Mouse (Mus musculus): ENCODE results near the gene Tesk1. TPM values are rescaled to one million over a fixed set of nuclear protein-coding genes. Genes with fewer than 3 reads are reported as not detected.

The Tesk1 gene
- total RNA-seq (2021): 10 to 100 TPM; 42.3 to 42.6 TPM

- DNase-seq: no peak
- intact Hi-C loops (cut with DNase I): loop anchor here (1.0 to 5.0 kb wide), 3 partner anchors 38 to 226 kb away; partner anchors contain the start of genes Creb3, Fam221b, Tln1 and Tmem8b
These were observed at the start of gene Tesk1 for GRCm38 (mm10) chr4:43441639-43442038. Tesk1 (plus strand) TSS chr4:43441939.

DNA sequence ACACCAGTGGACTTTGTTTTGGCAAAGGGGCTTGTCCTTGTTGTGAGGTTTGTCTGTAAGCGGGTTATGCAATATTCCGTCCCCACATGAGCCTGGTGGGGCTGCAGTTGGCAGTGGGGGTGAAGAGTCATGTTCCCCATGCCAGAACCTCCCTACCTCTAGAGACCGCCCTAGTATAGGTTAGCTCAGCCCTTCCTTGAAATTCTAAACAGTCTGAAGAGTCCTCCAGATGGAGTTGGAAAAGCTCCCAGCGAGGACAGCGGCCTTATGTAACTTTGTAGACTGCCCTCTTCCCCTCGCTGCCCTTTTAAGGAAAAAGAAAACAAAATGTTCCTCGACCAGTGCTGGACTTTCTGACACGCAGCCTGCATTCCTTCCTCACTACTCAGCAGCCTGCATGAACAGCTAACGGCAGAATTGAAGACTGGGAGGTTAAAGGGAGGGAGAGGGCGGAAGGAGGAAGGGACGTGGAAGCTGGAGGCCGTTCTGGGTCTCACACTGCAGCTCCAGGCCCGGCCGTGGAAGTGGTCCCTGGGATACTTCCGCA, 47.3 kb upstream of the Tesk1 start:
- intact Hi-C loops (cut with DNase I): loop anchor here (1.0 kb wide), 1 partner anchor 25 kb away; no protein-coding TSS in a partner anchor
- peak; percentile 85 to 90 for DNase-seq

- no peak for DNase-seq
- intact Hi-C loops (cut with DNase I): no loop called here
These were observed 46.6 kb upstream of the Tesk1 start for GRCm38 (mm10) chr4:43395147-43395546.

- intact Hi-C loops (cut with DNase I): no loop called here
- no peak for DNase-seq
These were observed 45.9 kb upstream of the Tesk1 start for GRCm38 (mm10) chr4:43395836-43396235.

DNA sequence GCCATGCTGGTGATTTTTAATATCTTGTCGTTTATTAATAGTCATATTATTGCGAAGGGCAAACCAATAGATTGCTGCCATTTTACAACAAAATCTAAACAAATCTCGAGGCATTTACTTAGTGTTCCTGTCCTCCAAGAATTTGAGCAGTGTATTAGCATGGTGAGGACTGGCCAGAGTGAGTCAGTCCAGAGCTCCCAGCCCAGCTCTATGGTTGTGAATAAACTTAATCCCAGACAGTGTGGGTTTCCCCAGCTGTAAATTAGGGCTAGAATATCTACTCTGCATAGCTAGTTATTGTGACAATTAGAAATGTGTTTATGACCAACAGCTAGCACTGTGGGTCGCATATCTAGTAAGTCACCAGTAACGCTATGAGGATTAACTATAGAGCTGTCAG, 45.4 kb upstream of the Tesk1 start:
- intact Hi-C loops (cut with DNase I): no loop called here
- DNase-seq: no peak

DNA sequence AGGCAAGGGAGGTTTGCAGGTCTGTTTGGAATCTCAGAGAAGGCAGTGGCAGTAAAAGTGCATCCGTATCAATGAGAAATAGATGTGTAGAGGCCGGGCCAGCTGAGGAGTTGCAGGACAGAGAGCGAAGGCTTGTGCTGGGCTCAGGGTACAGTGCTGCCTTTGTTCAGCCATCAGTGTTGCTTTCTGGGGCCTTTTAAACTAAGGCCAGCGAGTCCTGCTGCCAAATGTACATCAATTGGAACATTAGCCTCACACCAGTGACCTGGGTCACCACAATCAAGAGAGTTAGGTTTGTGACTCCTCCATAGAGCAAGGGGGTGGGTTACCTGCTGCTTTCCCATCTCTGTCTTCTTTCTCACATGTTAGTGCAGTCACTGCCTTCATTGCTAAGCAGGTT, 43.7 kb upstream of the Tesk1 start:
- intact Hi-C loops (cut with DNase I): no loop called here
- DNase-seq: no peak

GRCm38 (mm10) chr4:43398829-43399331, 42.9 kb upstream of the Tesk1 start:
- intact Hi-C loops (cut with DNase I): no loop called here
- peak; percentile 75 to 78 for DNase-seq

- intact Hi-C loops (cut with DNase I): no loop called here
These were observed 42.2 kb upstream of the Tesk1 start for GRCm38 (mm10) chr4:43399391-43400131.

DNA sequence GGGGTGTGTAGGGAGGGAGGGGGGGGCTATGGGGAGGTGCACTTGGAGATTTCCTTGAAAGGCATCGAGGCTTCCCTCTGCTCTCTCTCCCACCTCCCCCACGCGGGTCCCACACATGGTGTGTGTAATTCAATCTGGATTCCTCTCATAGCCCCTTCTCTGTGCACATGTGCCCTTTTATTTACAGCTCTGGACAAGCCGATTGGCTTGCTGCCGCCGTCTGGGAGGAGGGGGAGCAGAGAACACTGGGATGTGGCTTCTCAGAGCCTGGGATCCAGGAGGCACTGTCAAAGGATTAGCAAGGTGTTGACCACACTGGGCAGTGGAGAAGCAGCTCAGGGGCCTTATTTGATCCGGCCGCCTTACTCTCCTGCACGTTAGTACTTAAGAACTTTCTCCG, 40.8 kb upstream of the Tesk1 start:
- DNase-seq: peak; percentile 44 to 54
- intact Hi-C loops (cut with DNase I): no loop called here

More at GRCm38 (mm10) chr4:43399391-43400131, 42.2 kb upstream of the Tesk1 start:
- DNase-seq: peak; percentile 74 to 79

GRCm38 (mm10) chr4:43401486-43401885, 40.3 kb upstream of the Tesk1 start:
- intact Hi-C loops (cut with DNase I): no loop called here
- DNase-seq: no peak

DNA sequence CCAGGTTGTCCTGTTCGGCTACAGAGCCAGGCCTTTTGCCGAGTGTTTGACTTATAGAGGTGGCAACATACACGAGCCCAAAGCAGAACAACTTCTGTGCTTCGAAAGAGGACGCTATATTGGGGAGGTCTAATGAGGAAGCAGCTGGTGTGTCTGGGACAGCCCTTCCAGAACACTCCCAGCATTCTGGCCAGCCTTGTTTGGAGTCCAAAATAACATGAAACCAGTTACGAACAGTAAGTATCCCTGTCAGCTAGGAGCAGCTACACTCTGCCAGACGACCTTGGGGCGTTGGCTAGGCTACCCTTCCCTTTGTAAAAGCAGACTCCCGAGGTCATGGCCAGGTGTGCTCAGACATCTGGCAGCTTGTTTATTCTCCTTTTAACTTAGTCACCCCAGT, 39.5 kb upstream of the Tesk1 start:
- intact Hi-C loops (cut with DNase I): no loop called here
- peak; percentile 60 to 66 for DNase-seq

DNA sequence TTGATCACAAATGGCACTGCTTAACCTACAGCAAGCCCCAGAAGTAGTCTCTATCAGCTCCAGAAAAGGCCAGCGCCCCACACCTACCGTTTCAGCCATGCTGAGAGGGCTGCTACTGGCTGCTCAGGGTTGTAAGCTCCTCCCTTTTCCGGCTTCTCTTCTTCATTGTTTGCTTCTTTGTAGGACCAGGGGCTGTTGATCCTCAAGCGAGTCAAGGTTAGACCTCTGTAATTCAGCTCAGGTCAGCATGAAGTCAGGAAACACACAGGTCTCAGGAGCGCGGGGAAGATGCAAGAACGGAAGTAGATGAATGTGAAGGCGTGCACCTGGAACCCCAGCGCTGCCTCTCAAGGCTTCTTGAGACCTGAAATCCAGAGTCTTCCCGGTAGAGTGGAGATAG, 37.0 kb upstream of the Tesk1 start:
- intact Hi-C loops (cut with DNase I): no loop called here
- DNase-seq: no peak

- intact Hi-C loops (cut with DNase I): loop anchor here (2.0 kb wide), 1 partner anchor 24 kb away; no protein-coding TSS in a partner anchor
- peak; percentile 89 to 90 for DNase-seq
These were observed 35.4 kb upstream of the Tesk1 start for GRCm38 (mm10) chr4:43406162-43406971.

- intact Hi-C loops (cut with DNase I): loop anchor here (1.0 to 2.0 kb wide), 2 partner anchors 12 to 24 kb away; no protein-coding TSS in a partner anchor
These were observed 34.4 kb upstream of the Tesk1 start for GRCm38 (mm10) chr4:43407071-43407920.

GRCm38 (mm10) chr4:43414761-43415160, 27.0 kb upstream of the Tesk1 start:
- intact Hi-C loops (cut with DNase I): no loop called here
- DNase-seq: no peak

More at GRCm38 (mm10) chr4:43407071-43407920, 34.4 kb upstream of the Tesk1 start:
- DNase-seq: no peak

GRCm38 (mm10) chr4:43415221-43416070, 26.3 kb upstream of the Tesk1 start:
- intact Hi-C loops (cut with DNase I): no loop called here
- DNase-seq: no peak

DNA sequence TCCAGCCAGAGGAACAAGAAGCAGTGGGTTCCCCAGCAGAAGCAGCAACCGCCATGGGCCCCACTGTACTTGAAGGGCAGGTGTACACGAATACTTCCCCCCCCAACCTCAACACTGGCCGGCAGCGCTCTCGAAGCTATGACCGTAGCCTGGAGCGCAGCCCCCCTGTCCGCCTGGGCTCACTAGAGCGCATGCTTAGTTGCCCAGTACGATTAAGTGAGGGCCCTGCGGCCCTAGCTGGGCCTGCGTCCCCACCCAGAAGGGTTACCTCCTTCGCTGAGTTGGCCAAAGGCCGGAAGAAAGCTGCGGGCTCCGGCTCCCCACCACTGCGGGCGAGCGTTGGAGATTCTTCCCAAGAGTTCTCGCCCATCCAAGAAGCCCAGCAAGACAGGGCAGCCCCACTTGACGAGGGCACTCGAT, 25.7 kb upstream of the Tesk1 start:
- intact Hi-C loops (cut with DNase I): no loop called here
- no peak for DNase-seq

DNA sequence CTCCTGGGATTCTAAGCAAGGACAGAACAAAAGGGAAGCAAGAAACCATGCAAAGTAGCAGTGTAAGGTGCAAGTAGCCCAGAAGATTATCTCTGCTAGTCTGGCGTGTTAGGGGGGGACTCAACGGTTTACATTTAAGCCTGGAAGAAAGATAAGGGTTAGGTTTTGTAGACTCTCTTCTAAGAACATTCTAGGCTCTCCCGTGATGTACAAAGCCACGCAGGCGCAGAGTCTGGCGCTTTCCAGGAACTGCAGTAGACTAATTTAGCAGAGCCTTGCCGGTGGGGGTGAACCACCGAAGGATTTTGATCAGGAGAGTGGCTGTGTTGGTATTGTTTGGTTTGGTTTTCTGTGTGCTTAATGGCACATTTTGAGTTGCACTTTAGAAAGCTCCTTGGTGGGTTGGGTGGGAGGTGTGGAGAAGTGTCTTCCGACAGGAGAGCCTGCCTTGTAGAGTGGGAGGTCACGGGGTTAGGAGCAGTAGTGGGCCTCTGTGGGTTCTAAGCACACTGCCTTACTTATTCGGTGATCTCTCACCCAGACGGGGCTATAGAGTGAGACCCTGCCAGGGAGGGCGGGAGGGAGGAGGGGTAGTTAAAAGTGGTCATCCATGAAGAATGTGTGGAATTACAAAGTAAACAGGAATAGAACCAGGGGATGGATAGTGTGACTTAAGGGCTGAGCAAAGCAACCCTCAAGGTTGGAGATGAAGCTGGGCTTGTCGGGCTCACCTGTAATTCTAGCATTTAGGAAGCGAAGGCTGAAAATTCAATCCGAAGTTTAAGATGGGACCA, 24.3 kb upstream of the Tesk1 start:
- intact Hi-C loops (cut with DNase I): no loop called here
- DNase-seq: peak in 1 of 2 experiments; percentile 12

Data from heart, postnatal 10 days (tissue).